Mouse (Mus musculus) cerebellum, adult 11 months (tissue): ENCODE results near the gene Krt4.

Experiments
- DNase-seq: peaks from one replicate; pipeline ENCODE4 v3.0.0; 2022

The Krt4 gene

GRCm38 (mm10) chr15:101924635-101925034 lies at the start of gene Krt4:
Krt4 (minus strand) TSS chr15:101924735.
- no peak for DNase-seq

- DNase-seq, result peak; percentile 70
Measured at GRCm38 (mm10) chr15:101973414-101974077, 49.0 kb upstream of the Krt4 start.

- no peak for DNase-seq
Measured at GRCm38 (mm10) chr15:101970536-101970935, 46.0 kb upstream of the Krt4 start.

- DNase-seq, result no peak
Measured at GRCm38 (mm10) chr15:101966808-101967207, 42.3 kb upstream of the Krt4 start.

GRCm38 (mm10) chr15:101958891-101959290 lies 34.4 kb upstream of the Krt4 start:
- no peak for DNase-seq

- DNase-seq, result no peak
Measured at GRCm38 (mm10) chr15:101954187-101954586, 29.7 kb upstream of the Krt4 start, which contains the start of gene Krt78. Krt78 (minus strand) TSS chr15:101954287.

- no peak for DNase-seq
Measured at GRCm38 (mm10) chr15:101952733-101953474, 28.4 kb upstream of the Krt4 start.

GRCm38 (mm10) chr15:101945430-101945829 lies 20.9 kb upstream of the Krt4 start:
- no peak for DNase-seq

- DNase-seq, result no peak
Measured at GRCm38 (mm10) chr15:101941948-101942347, 17.4 kb upstream of the Krt4 start.

GRCm38 (mm10) chr15:101940274-101940829 lies 15.8 kb upstream of the Krt4 start, which contains the start of gene Krt79:
Krt79 (minus strand) TSS chr15:101940324.
- DNase-seq, result no peak

GRCm38 (mm10) chr15:101938600-101939308 lies 14.2 kb upstream of the Krt4 start:
- DNase-seq, result no peak

GRCm38 (mm10) chr15:101933024-101933423 lies 8.5 kb upstream of the Krt4 start:
- no peak for DNase-seq

GRCm38 (mm10) chr15:101929666-101930065 lies 5.1 kb upstream of the Krt4 start:
- no peak for DNase-seq

GRCm38 (mm10) chr15:101929087-101929486 lies 4.6 kb upstream of the Krt4 start:
- DNase-seq, result no peak

GRCm38 (mm10) chr15:101927340-101928080 lies 3.0 kb upstream of the Krt4 start:
- DNase-seq, result no peak

- no peak for DNase-seq
Measured at GRCm38 (mm10) chr15:101925041-101925440, 506 bp upstream of the Krt4 start.

GRCm38 (mm10) chr15:101922296-101922695 lies 2.2 kb downstream of the Krt4 start:
- DNase-seq, result no peak

GRCm38 (mm10) chr15:101916072-101916471 lies 8.5 kb downstream of the Krt4 start:
- DNase-seq, result no peak

- DNase-seq, result no peak
Measured at GRCm38 (mm10) chr15:101904849-101905248, 19.7 kb downstream of the Krt4 start.

- DNase-seq, result no peak
Measured at GRCm38 (mm10) chr15:101902171-101903149, 22.1 kb downstream of the Krt4 start.

- DNase-seq, result no peak
Measured at GRCm38 (mm10) chr15:101895216-101895615, 29.3 kb downstream of the Krt4 start.
